In the genomic region with DNA sequence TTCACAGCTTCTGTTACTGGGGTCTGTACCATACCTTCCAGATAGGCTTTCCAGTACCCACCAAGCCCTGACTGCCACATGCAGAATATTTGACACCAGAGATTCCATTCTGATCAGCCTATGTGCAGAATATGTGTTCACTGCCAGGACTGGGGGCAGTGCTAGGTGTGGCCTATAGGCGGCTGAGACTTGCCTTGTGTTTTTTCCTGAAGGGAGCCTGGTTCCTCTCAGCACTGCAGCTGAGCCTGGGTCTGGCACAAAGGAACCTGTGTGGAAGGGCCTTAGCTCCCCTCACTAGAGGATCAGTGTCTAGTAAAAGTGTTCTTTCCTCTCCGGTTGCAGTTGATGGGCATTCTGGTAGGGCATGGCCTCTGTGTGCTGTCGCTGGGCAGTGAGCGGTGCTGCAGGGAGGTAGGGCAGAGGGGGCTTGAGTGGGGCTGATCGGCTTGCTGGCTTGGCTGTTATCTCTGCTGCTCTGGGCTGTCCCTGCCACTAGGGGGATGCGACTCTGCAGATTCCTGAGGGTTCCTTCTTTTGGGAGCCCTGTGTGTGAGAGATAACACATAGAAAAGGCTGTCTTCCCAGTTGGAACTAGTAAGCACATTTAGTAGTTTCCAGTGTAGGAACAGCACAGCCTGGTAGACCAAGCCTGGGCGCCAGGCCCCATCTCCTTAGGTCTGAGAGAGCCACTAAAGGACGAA, we compare ENCODE assay signal across 15 mouse cellular contexts. TPM values are rescaled to one million over a fixed set of nuclear protein-coding genes. Genes with fewer than 3 reads are reported as not detected.
DNase-seq lines count a peak whose midpoint lies in the region; ATAC-seq and TF ChIP-seq lines count a peak whose summit lies in the region.
"Had no signal": no experiment of that assay in that cellular context is flagged by ENCODE, and none has a peak within 500 bp of the region (broad histone marks: within the 10 kb centered on the region; RNA-seq: fewer than 3 reads in every experiment).

No protein-coding gene starts in this region.

- no peaks in the 10 kb centered on the region for H3K9me3 ChIP-seq in heart, embryonic 11.5 days (replicated peaks; ENCODE audit: control insufficient read depth, low read length)
- H3K9me3 ChIP-seq: limb, embryonic 13.5 days had no signal

- peak; percentile 22 for DNase-seq in cerebellum, adult 9-10 months
- DNase-seq in cerebellum, postnatal 4 days (ENCODE audit: low spot score in 2 of 2), result no peak
- DNase-seq in kidney, adult 2 months, result no peak
- no peak for DNase-seq in kidney, postnatal 4 days
- DNase-seq in testis, postnatal 14 days (ENCODE audit: low spot score), result no peak
- DNase-seq in thymus, postnatal 25 days, result no peak
- DNase-seq: adrenal gland, postnatal 14 days; cerebellum, adult 18-20 months; gastrocnemius, adult 2 months; kidney, adult 18-20 months; layer of hippocampus, adult 9-11 months; right cerebral cortex, adult 18-20 months had no signal

- no peak overlapping the region for H3K27ac ChIP-seq in kidney, adult 2 months (ENCODE audit: insufficient read depth, low read depth, low read length)
- H3K27ac ChIP-seq in testis, adult 2 months (ENCODE audit: control insufficient read depth, insufficient read depth, low read depth, low read length), result no peak overlapping the region
- H3K27ac ChIP-seq in heart, embryonic 11.5 days (ENCODE audit: low read depth, low read length), result no peak overlapping the region
- H3K27ac ChIP-seq: gastrocnemius, adult 2 months; limb, embryonic 13.5 days had no signal

- H3K36me3 ChIP-seq in kidney, adult 2 months (ENCODE audit: control insufficient read depth, insufficient read depth, low read length), result peaks cover 2% of the 10 kb centered on the region; the same call in 1 of the 2 replicates
- H3K36me3 ChIP-seq in testis, adult 2 months (ENCODE audit: control insufficient read depth, insufficient read depth, low read length), result no peaks in the 10 kb centered on the region; the same call in none of the 2 replicates
- peaks cover 25% of the 10 kb centered on the region for H3K36me3 ChIP-seq in heart, embryonic 11.5 days (ENCODE audit: control insufficient read depth, insufficient read depth, low read length)

- no peaks in the 10 kb centered on the region for H3K4me1 ChIP-seq in kidney, adult 2 months (ENCODE audit: control insufficient read depth, insufficient read depth, low read length)
- no peaks in the 10 kb centered on the region for H3K4me1 ChIP-seq in testis, adult 2 months (ENCODE audit: control insufficient read depth, insufficient read depth, low read length)
- peaks cover 23% of the 10 kb centered on the region for H3K4me1 ChIP-seq in heart, embryonic 11.5 days (ENCODE audit: control insufficient read depth, insufficient read depth, low read length)
- H3K4me1 ChIP-seq: limb, embryonic 13.5 days had no signal

- ATAC-seq in heart, embryonic 11.5 days (replicated peaks; ENCODE audit: insufficient number of reproducible peaks, low FRiP score, low TSS enrichment), result no peak

- no peaks in the 10 kb centered on the region for H3K27me3 ChIP-seq in kidney, adult 2 months (replicated peaks; ENCODE audit: control insufficient read depth, insufficient read depth, low read length)
- no peaks in the 10 kb centered on the region for H3K27me3 ChIP-seq in testis, adult 2 months (ENCODE audit: control insufficient read depth, insufficient read depth, low read length)
- no peaks in the 10 kb centered on the region for H3K27me3 ChIP-seq in heart, embryonic 11.5 days (ENCODE audit: control insufficient read depth, insufficient read depth, low read length)
- H3K27me3 ChIP-seq: limb, embryonic 13.5 days had no signal

- no peak overlapping the region for H3K4me2 ChIP-seq in heart, embryonic 11.5 days
- H3K4me2 ChIP-seq: limb, embryonic 13.5 days had no signal

- 81% methylated on average over 8 of the region's 8 CpGs for WGBS in kidney, adult 2 months
- WGBS in heart, embryonic 11.5 days (ENCODE audit: insufficient replicate concordance), result 59% methylated on average over 8 of the region's 8 CpGs

- 0 out of 2 replicates have a peak, but pooled peaks have one; percentile 18 for TF ChIP-seq CTCF in kidney, adult 2 months (conservative IDR thresholded peaks at IDR 0.05; ENCODE audit: insufficient read depth, insufficient read length, low read depth, low read length)
- TF ChIP-seq CTCF in testis, adult 2 months (IDR thresholded peaks at IDR 0.05; ENCODE audit: control insufficient read depth, insufficient read depth, insufficient replicate concordance, low read depth, low read length), result peak; percentile 9; the same call in 1 of the 2 replicates

- H3K4me3 ChIP-seq in kidney, adult 2 months (ENCODE audit: insufficient read depth, low read depth, low read length), result no peak overlapping the region
- H3K4me3 ChIP-seq in testis, adult 2 months (ENCODE audit: control insufficient read depth, low read depth, low read length), result no peak overlapping the region
- H3K4me3 ChIP-seq in heart, embryonic 11.5 days (ENCODE audit: low read depth, low read length), result no peak overlapping the region
- H3K4me3 ChIP-seq: gastrocnemius, adult 2 months; limb, embryonic 13.5 days had no signal

- TF ChIP-seq POLR2A in kidney, adult 2 months (IDR thresholded peaks at IDR 0.05; ENCODE audit: low read depth, low read length), result no peak
- TF ChIP-seq POLR2A in testis, adult 2 months (IDR thresholded peaks at IDR 0.05; ENCODE audit: control insufficient read depth, low read depth, low read length), result no peak

- H3K9ac ChIP-seq in heart, embryonic 11.5 days (ENCODE audit: low read depth, low read length), result no peak overlapping the region
- H3K9ac ChIP-seq: limb, embryonic 13.5 days had no signal

RNA-seq across cellular contexts. Expression of gene Ccdc74a, which starts 12.6 kb away (rescaled TPM):
- 0.42 and 1.0 TPM in 2 replicates for polyA plus RNA-seq in kidney, adult 2 months (2012; rRNA removed)
- polyA plus RNA-seq in testis, adult 2 months (2012; rRNA removed), result 120 and 138 TPM in 2 replicates
- polyA plus RNA-seq in heart, embryonic 11.5 days (2014; fragmentation: Nextera tagmentation; extraction: Ambion mirVana), result 3.7 and 5.3 TPM in 2 replicates

RNA-seq across cellular contexts. Expression of gene Smpd4, which starts 14.5 kb away (rescaled TPM):
- polyA plus RNA-seq in kidney, adult 2 months (2012; rRNA removed), result 53.0 and 53.8 TPM in 2 replicates
- 280 and 291 TPM in 2 replicates for polyA plus RNA-seq in testis, adult 2 months (2012; rRNA removed)
- polyA plus RNA-seq in heart, embryonic 11.5 days (2014; fragmentation: Nextera tagmentation; extraction: Ambion mirVana), result 34.9 and 37.7 TPM in 2 replicates

RNA-seq across cellular contexts. Expression of gene Slc7a4, which starts 50.6 kb away (rescaled TPM):
- polyA plus RNA-seq in kidney, adult 2 months (2012; rRNA removed), result 8.1 and 9.1 TPM in 2 replicates
- 49.9 and 55.6 TPM in 2 replicates for polyA plus RNA-seq in testis, adult 2 months (2012; rRNA removed)
- 5.4 and 6.2 TPM in 2 replicates for polyA plus RNA-seq in heart, embryonic 11.5 days (2014; fragmentation: Nextera tagmentation; extraction: Ambion mirVana)

Comparison
In these comparisons a context has a peak if more than half of its experiments do, and no peak if none do; other contexts are left out.
1. RNA of gene Ccdc74a, which starts 12.6 kb away (polyA plus RNA-seq): 120 to 138 TPM in testis, adult 2 months; 3.7 to 5.3 TPM in heart, embryonic 11.5 days and 0.42 to 1.0 TPM in kidney, adult 2 months; every median in the first group is over 10 times any median in the second.